Mouse (Mus musculus) retina, adult 2 months (tissue): ENCODE data around the gene Mpzl1.

ENCODE experiments used
- DNase-seq: peaks from one replicate; pipeline ENCODE4 v3.0.0-alpha.2; 2012; ENCODE audit warnings: low read depth, low spot score

The Mpzl1 gene

GRCm38 (mm10) chr1:165616652-165617051, 17.7 kb downstream of the Mpzl1 start:
- no peak for DNase-seq

- no peak for DNase-seq
Observed at GRCm38 (mm10) chr1:165614793-165615192, 19.5 kb downstream of the Mpzl1 start.

GRCm38 (mm10) chr1:165613926-165614325, 20.4 kb downstream of the Mpzl1 start:
- no peak for DNase-seq

- DNase-seq = no peak
Observed at GRCm38 (mm10) chr1:165612714-165613113, 21.6 kb downstream of the Mpzl1 start.

GRCm38 (mm10) chr1:165610321-165610999, 23.9 kb downstream of the Mpzl1 start:
- no peak for DNase-seq

GRCm38 (mm10) chr1:165609495-165610320, 24.6 kb downstream of the Mpzl1 start:
- no peak for DNase-seq

- no peak for DNase-seq
Observed at GRCm38 (mm10) chr1:165608904-165609303, 25.4 kb downstream of the Mpzl1 start.

GRCm38 (mm10) chr1:165605774-165606173, 28.6 kb downstream of the Mpzl1 start:
- no peak for DNase-seq

- no peak for DNase-seq
Observed at GRCm38 (mm10) chr1:165605108-165605507, 29.2 kb downstream of the Mpzl1 start.

GRCm38 (mm10) chr1:165604203-165604602, 30.1 kb downstream of the Mpzl1 start:
- no peak for DNase-seq

- no peak for DNase-seq
Observed at GRCm38 (mm10) chr1:165603218-165603617, 31.1 kb downstream of the Mpzl1 start.

- no peak for DNase-seq
Observed at GRCm38 (mm10) chr1:165601775-165602280, 32.5 kb downstream of the Mpzl1 start.

- no peak for DNase-seq
Observed at GRCm38 (mm10) chr1:165594699-165595421, 39.5 kb downstream of the Mpzl1 start.

GRCm38 (mm10) chr1:165592295-165593082, 41.8 kb downstream of the Mpzl1 start:
- DNase-seq = no peak

GRCm38 (mm10) chr1:165590760-165591159, 43.6 kb downstream of the Mpzl1 start:
- no peak for DNase-seq

GRCm38 (mm10) chr1:165589280-165590048, 44.9 kb downstream of the Mpzl1 start:
- DNase-seq = no peak

- no peak for DNase-seq
Observed at GRCm38 (mm10) chr1:165587845-165588244, 46.5 kb downstream of the Mpzl1 start.

GRCm38 (mm10) chr1:165586366-165586765, 48.0 kb downstream of the Mpzl1 start:
- DNase-seq = no peak

GRCm38 (mm10) chr1:165585389-165586104, 48.8 kb downstream of the Mpzl1 start:
- DNase-seq = no peak
